Mouse (Mus musculus) kidney, adult 2 months (tissue): ENCODE measurements around the gene H2afy.

Experiments used
- CTCF ChIP-seq: fragments of 200-500 bp; conservative IDR thresholded peaks from 2 replicates; pipeline ENCODE4 v1.5.1; 2011; ENCODE audit warnings: low read depth, mild to moderate bottlenecking, control low read depth, low read length, moderate library complexity, mixed read lengths; ENCODE audit not compliant: insufficient read depth, insufficient read length
- POLR2A ChIP-seq: fragments of 200-500 bp; IDR thresholded peaks from one replicate; pipeline ENCODE4 v1.6.1; 2011; ENCODE audit warnings: low read depth, low read length, control low read depth

DNA sequence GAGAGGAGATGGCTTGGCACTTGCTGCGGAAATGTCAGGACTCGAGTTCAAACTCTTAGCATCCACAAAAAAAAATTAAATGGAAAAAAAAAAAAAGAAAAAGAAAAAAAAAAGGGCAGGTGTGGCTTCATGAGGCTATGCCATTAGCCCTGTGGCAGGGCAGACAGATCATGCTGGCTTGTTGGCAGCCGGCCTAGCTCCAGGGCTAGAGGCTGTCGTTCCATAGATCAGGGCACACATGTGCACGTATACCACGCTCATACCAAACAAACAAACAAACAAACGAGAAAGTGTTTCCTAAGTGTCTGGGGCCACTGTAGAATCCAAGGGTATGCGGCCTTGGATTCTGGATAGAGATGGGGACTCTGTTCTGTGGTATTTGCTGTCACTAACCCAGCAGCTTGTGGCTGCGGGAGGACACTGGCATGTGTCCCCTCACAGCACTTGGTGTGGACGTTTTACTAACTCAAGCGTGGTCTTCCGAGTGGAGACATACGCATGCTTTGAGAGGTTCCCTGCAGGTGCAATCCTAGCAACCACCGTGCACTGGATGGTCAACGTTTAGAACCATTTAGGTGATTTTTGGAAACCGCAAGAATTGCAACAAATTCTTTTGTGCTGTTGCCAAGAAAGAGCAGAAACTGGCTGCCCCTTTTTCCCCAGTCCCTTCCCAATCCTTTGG, 64.4 kb downstream of the H2afy start:
- TF ChIP-seq CTCF (no peak), POLR2A (no peak)
